Mouse (Mus musculus): ENCODE data around the gene Gm10961. TPM values are rescaled to one million over a fixed set of nuclear protein-coding genes. Genes with fewer than 3 reads are reported as not detected.

Gene Gm10961
- polyA plus RNA-seq, 1 experiment = not detected

GRCm38 (mm10) chr3:107593632-107594031, 37.5 kb upstream of the Gm10961 start:
- WGBS = 48% methylated on average over 2 of the region's 2 CpGs
- Histone ChIP-seq H3K4me3 (ENCODE audit: low read depth, low read length) (no peak overlapping the region), H3K36me3 (ENCODE audit: control insufficient read depth, insufficient read depth, low read length) (no peaks in the 10 kb centered on the region), H3K27me3 (ENCODE audit: control insufficient read depth, insufficient read depth, low read length) (peaks cover 66% of the 10 kb centered on the region), H3K4me1 (ENCODE audit: control insufficient read depth, insufficient read depth, insufficient read length, low read length) (peaks cover 10% of the 10 kb centered on the region), H3K27ac (ENCODE audit: insufficient read depth, low read depth, low read length) (no peak overlapping the region)
- TF ChIP-seq POLR2A (IDR thresholded peaks at IDR 0.05; ENCODE audit: low read depth, low read length) = no peak
- no peak for TF ChIP-seq CTCF (IDR thresholded peaks at IDR 0.05; ENCODE audit: extremely low read depth, insufficient read length, insufficient replicate concordance, low read depth, low read length)

- Histone ChIP-seq H3K36me3 (ENCODE audit: control insufficient read depth, insufficient read depth, low read length) (no peaks in the 10 kb centered on the region), H3K4me1 (ENCODE audit: control insufficient read depth, insufficient read depth, insufficient read length, low read length) (peaks cover 10% of the 10 kb centered on the region), H3K27ac (ENCODE audit: insufficient read depth, low read depth, low read length) (no peak within 1 kb of the TSS), H3K27me3 (ENCODE audit: control insufficient read depth, insufficient read depth, low read length) (peaks cover 71% of the 10 kb centered on the region), H3K4me3 (ENCODE audit: low read depth, low read length) (peak within 1 kb of the TSS; percentile 9)
- WGBS = 2% methylated on average over 39 of the region's 46 CpGs
- TF ChIP-seq POLR2A (IDR thresholded peaks at IDR 0.05; ENCODE audit: low read depth, low read length) (no peak), CTCF (IDR thresholded peaks at IDR 0.05; ENCODE audit: extremely low read depth, insufficient read length, insufficient replicate concordance, low read depth, low read length) (no peak)
Observed at GRCm38 (mm10) chr3:107594662-107595263, 36.4 kb upstream of the Gm10961 start, which contains the start of gene Alx3. Alx3 (plus strand) TSS chr3:107595031.

- Histone ChIP-seq H3K27ac (ENCODE audit: insufficient read depth, low read depth, low read length) (no peak overlapping the region), H3K27me3 (ENCODE audit: control insufficient read depth, insufficient read depth, low read length) (peaks cover 75% of the 10 kb centered on the region), H3K36me3 (ENCODE audit: control insufficient read depth, insufficient read depth, low read length) (no peaks in the 10 kb centered on the region), H3K4me3 (ENCODE audit: low read depth, low read length) (peak overlapping the region; percentile 9), H3K4me1 (ENCODE audit: control insufficient read depth, insufficient read depth, insufficient read length, low read length) (peaks cover 10% of the 10 kb centered on the region)
- WGBS = 3% methylated on average over 50 of the region's 50 CpGs
- TF ChIP-seq CTCF (IDR thresholded peaks at IDR 0.05; ENCODE audit: extremely low read depth, insufficient read length, insufficient replicate concordance, low read depth, low read length) (no peak), POLR2A (IDR thresholded peaks at IDR 0.05; ENCODE audit: low read depth, low read length) (no peak)
Observed at GRCm38 (mm10) chr3:107595264-107595937, 35.7 kb upstream of the Gm10961 start.

- no peaks in the 10 kb centered on the region for H3K36me3 ChIP-seq (ENCODE audit: control insufficient read depth, insufficient read depth, low read length)
- peaks cover 75% of the 10 kb centered on the region for H3K27me3 ChIP-seq (ENCODE audit: control insufficient read depth, insufficient read depth, low read length)
- H3K4me3 ChIP-seq (ENCODE audit: low read depth, low read length) = no peak overlapping the region
- H3K4me1 ChIP-seq (ENCODE audit: control insufficient read depth, insufficient read depth, insufficient read length, low read length) = peaks cover 10% of the 10 kb centered on the region
- TF ChIP-seq POLR2A (IDR thresholded peaks at IDR 0.05; ENCODE audit: low read depth, low read length) (no peak), CTCF (IDR thresholded peaks at IDR 0.05; ENCODE audit: extremely low read depth, insufficient read length, insufficient replicate concordance, low read depth, low read length) (no peak)
- 3% methylated on average over 34 of the region's 34 CpGs for WGBS
- H3K27ac ChIP-seq (ENCODE audit: insufficient read depth, low read depth, low read length) = no peak overlapping the region
Observed at GRCm38 (mm10) chr3:107595938-107596461, 35.1 kb upstream of the Gm10961 start.

- no peak for TF ChIP-seq CTCF (IDR thresholded peaks at IDR 0.05; ENCODE audit: extremely low read depth, insufficient read length, insufficient replicate concordance, low read depth, low read length)
- TF ChIP-seq POLR2A (IDR thresholded peaks at IDR 0.05; ENCODE audit: low read depth, low read length) = no peak
- H3K27me3 ChIP-seq (ENCODE audit: control insufficient read depth, insufficient read depth, low read length) = peaks cover 71% of the 10 kb centered on the region
- H3K27ac ChIP-seq (ENCODE audit: insufficient read depth, low read depth, low read length) = no peak overlapping the region
- no peaks in the 10 kb centered on the region for H3K36me3 ChIP-seq (ENCODE audit: control insufficient read depth, insufficient read depth, low read length)
- no peak overlapping the region for H3K4me3 ChIP-seq (ENCODE audit: low read depth, low read length)
- 2% methylated on average over 26 of the region's 26 CpGs for WGBS
- peaks cover 10% of the 10 kb centered on the region for H3K4me1 ChIP-seq (ENCODE audit: control insufficient read depth, insufficient read depth, insufficient read length, low read length)
Observed at GRCm38 (mm10) chr3:107596559-107596958, 34.6 kb upstream of the Gm10961 start.

- no peaks in the 10 kb centered on the region for H3K36me3 ChIP-seq (ENCODE audit: control insufficient read depth, insufficient read depth, low read length)
- WGBS = 6% methylated on average over 24 of the region's 24 CpGs
- H3K4me3 ChIP-seq (ENCODE audit: low read depth, low read length) = no peak overlapping the region
- no peak for TF ChIP-seq POLR2A (IDR thresholded peaks at IDR 0.05; ENCODE audit: low read depth, low read length)
- TF ChIP-seq CTCF (IDR thresholded peaks at IDR 0.05; ENCODE audit: extremely low read depth, insufficient read length, insufficient replicate concordance, low read depth, low read length) = no peak
- no peak overlapping the region for H3K27ac ChIP-seq (ENCODE audit: insufficient read depth, low read depth, low read length)
- peaks cover 70% of the 10 kb centered on the region for H3K27me3 ChIP-seq (ENCODE audit: control insufficient read depth, insufficient read depth, low read length)
- H3K4me1 ChIP-seq (ENCODE audit: control insufficient read depth, insufficient read depth, insufficient read length, low read length) = peaks cover 10% of the 10 kb centered on the region
Observed at GRCm38 (mm10) chr3:107597134-107597533, 34.0 kb upstream of the Gm10961 start.
